Mouse (Mus musculus) heart, adult 8-10 months (tissue): Measurements from ENCODE around the gene Gskip. TPM values are rescaled to one million over a fixed set of nuclear protein-coding genes. Genes with fewer than 3 reads are reported as not detected.

Experiments
- DNase-seq: peaks from one replicate; pipeline ENCODE4 v3.0.0; 2022; ENCODE audit warnings: low spot score
- total RNA-seq, 4 experiments: library from RNA; stranded (reverse); gene quantifications; 2 replicates each; pipeline ENCODE4 v1.2.4; 2022

Gene Gskip
- total RNA-seq, 4 experiments from 2014 or later = 6.5 to 9.8 (median 7.4) TPM

GRCm38 (mm10) chr12:105721452-105722132 is 37.0 kb downstream of the Gskip start:
- DNase-seq = no peak

GRCm38 (mm10) chr12:105722657-105723056 is 38.0 kb downstream of the Gskip start:
- peak; percentile 26 for DNase-seq

- no peak for DNase-seq
Measured at GRCm38 (mm10) chr12:105724616-105725015, 40.0 kb downstream of the Gskip start.

GRCm38 (mm10) chr12:105725736-105726135 is 41.1 kb downstream of the Gskip start:
- no peak for DNase-seq

GRCm38 (mm10) chr12:105727268-105727667 is 42.6 kb downstream of the Gskip start:
- DNase-seq = no peak

- DNase-seq = no peak
Measured at GRCm38 (mm10) chr12:105727964-105728363, 43.3 kb downstream of the Gskip start.

- no peak for DNase-seq
Measured at GRCm38 (mm10) chr12:105730851-105731460, 46.3 kb downstream of the Gskip start.

- no peak for DNase-seq
Measured at GRCm38 (mm10) chr12:105733370-105734159, 48.9 kb downstream of the Gskip start.

- no peak for DNase-seq
Measured at GRCm38 (mm10) chr12:105735226-105735888, 50.7 kb downstream of the Gskip start.

GRCm38 (mm10) chr12:105735889-105736251 is 51.2 kb downstream of the Gskip start:
- no peak for DNase-seq

- no peak for DNase-seq
Measured at GRCm38 (mm10) chr12:105738316-105739096, 53.9 kb downstream of the Gskip start.

GRCm38 (mm10) chr12:105739656-105740055 is 55.0 kb downstream of the Gskip start:
- no peak for DNase-seq

- no peak for DNase-seq
Measured at GRCm38 (mm10) chr12:105748114-105748513, 63.5 kb downstream of the Gskip start.

Other genes with a start within 250 kb of the Gskip start
- under 1 TPM; 0.11 to 0.41 (median 0.13) TPM for gene D430019H16Rik, start 231.0 kb upstream of the Gskip start, total RNA-seq
- gene Bdkrb2, start 121.6 kb upstream of the Gskip start, total RNA-seq = under 1 TPM; 0.26 to 0.44 (median 0.33) TPM
- gene Bdkrb1, start 81.7 kb upstream of the Gskip start, total RNA-seq = not detected
- 10 to 100 TPM; 17.2 to 21.6 (median 18.5) TPM for gene Atg2b, start 382 bp downstream of the Gskip start, total RNA-seq
- not detected for gene Ak7, start 21.1 kb downstream of the Gskip start, total RNA-seq
- gene Papola, start 99.9 kb downstream of the Gskip start, total RNA-seq = 100 to 1,000 TPM; 106 to 123 (median 114) TPM